Mouse (Mus musculus) ES-E14 (cell line): ENCODE measurements at regions not wholly inside any gene's neighbourhood (a gene's known extent, or its start where the extent isn't known, plus 50 kb on each side); places are given as distances from the start of the nearest gene placed in this dataset.
A peak's percentile ranks its signal among the peaks of the same experiment; 100 is the strongest.

Source experiments
- DNase-seq: peaks from one replicate; pipeline ENCODE4 v3.0.0-alpha.2; 2013; ENCODE audit warnings: low read depth, low spot score
- H3K27ac ChIP-seq: 2 replicates; pipeline ENCODE4 v1.5.1; 2012; ENCODE audit warnings: low read depth, mild to moderate bottlenecking, low read length, moderate library complexity, mixed read lengths; ENCODE audit not compliant: poor library complexity, insufficient read depth, severe bottlenecking
- H3K36me3 ChIP-seq: 2 replicates; pipeline ENCODE4 v1.6.1; 2012; ENCODE audit warnings: mild to moderate bottlenecking, low read length, moderate library complexity, mixed read lengths; ENCODE audit not compliant: control insufficient read depth, poor library complexity, insufficient read depth, severe bottlenecking
- H3K4me1 ChIP-seq, 2 experiments: fragments of 150-350 bp in 1 of 2; sonication (generic) in 1 of 2; 2 replicates each; pipeline ENCODE4 v1.6.1; 2012; ENCODE audit warnings: low read length in 2 of 2, mild to moderate bottlenecking in 1 of 2, mixed read lengths in 1 of 2; ENCODE audit not compliant: control insufficient read depth in 2 of 2, insufficient read depth in 2 of 2, poor library complexity in 1 of 2
- H3K4me3 ChIP-seq, 2 experiments: fragments of 150-350 bp in 1 of 2; sonication (generic) in 1 of 2; 2 replicates each; pipeline ENCODE4 v1.5.1; 2012; ENCODE audit warnings: low read length in 2 of 2, low read depth in 1 of 2, mild to moderate bottlenecking in 1 of 2, mixed read lengths in 1 of 2; ENCODE audit not compliant: insufficient read depth in 1 of 2, poor library complexity in 1 of 2, severe bottlenecking in 1 of 2
- H3K9ac ChIP-seq: 2 replicates; pipeline ENCODE4 v1.6.1; 2012; ENCODE audit warnings: low read depth, mild to moderate bottlenecking, low read length, mixed read lengths; ENCODE audit not compliant: poor library complexity, insufficient read depth, severe bottlenecking
- H3K9me3 ChIP-seq: fragments of 150-350 bp; sonication (generic); 2 replicates; pipeline ENCODE4 v1.6.1; 2012; ENCODE audit warnings: low read depth, mild to moderate bottlenecking, low read length; ENCODE audit not compliant: control insufficient read depth, insufficient read depth
- CHD2 ChIP-seq: IDR thresholded peaks from 2 replicates; pipeline ENCODE4 v1.6.1; 2014; ENCODE audit warnings: mild to moderate bottlenecking, low read depth, low read length, inconsistent platforms
- HCFC1 ChIP-seq: IDR thresholded peaks from 2 replicates; pipeline ENCODE4 v1.6.1; 2012; ENCODE audit warnings: low read length, inconsistent platforms, borderline replicate concordance; ENCODE audit not compliant: insufficient read depth
- MAFK ChIP-seq: IDR thresholded peaks from 2 replicates; pipeline ENCODE4 v1.6.1; 2014; ENCODE audit warnings: mild to moderate bottlenecking, low read depth, low read length, inconsistent platforms; ENCODE audit not compliant: insufficient read depth
- ZC3H11A ChIP-seq: IDR thresholded peaks from 2 replicates; pipeline ENCODE4 v1.6.1; 2012; ENCODE audit warnings: low read depth, mild to moderate bottlenecking, inconsistent platforms, low read length, borderline replicate concordance
- ZNF384 ChIP-seq: IDR thresholded peaks from 2 replicates; pipeline ENCODE4 v1.6.1; 2012; ENCODE audit warnings: low read depth, low read length, inconsistent platforms
- in situ Hi-C, 2 experiments: fragments of 600-800 bp; cut with MboI; formaldehyde crosslinking; loops; one replicate each; pipeline ENCODE4 v1.15.1; 2025; ENCODE audit warnings: low sequenced_read_pairs in 2 of 2, inconsistent platforms in 1 of 2; ENCODE audit not compliant: unreplicated experiment in 2 of 2

DNA sequence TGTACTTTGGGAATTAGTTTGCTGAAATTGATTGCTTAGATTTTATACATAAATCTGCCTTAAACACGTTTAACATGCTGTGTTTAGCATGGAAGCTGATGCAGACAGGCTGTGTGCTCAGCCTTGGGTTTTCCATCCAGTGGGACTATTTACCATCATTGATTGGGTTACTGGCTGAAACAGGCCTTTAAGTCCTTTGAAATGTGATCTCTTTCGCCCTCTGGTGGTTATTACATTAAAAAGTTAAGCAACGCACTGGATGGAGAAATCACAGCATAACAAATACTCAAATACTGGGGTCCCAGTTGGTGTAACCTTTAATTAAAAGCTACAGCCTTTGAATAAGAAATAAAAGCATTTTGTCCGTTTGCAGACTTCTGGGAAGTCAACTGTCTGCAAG, 379.8 kb downstream of the Kcnj2 start:
- Histone ChIP-seq H3K9me3 (no peaks in the 10 kb centered on the region), H3K9ac (no peak overlapping the region)
- peak; percentile 51 for DNase-seq

GRCm38 (mm10) chr11:111450811-111451494, 385.0 kb downstream of the Kcnj2 start:
- Histone ChIP-seq H3K4me3 (no peak overlapping the region), H3K27ac (no peak overlapping the region), H3K9ac (no peak overlapping the region), H3K9me3 (no peaks in the 10 kb centered on the region), H3K36me3 (no peaks in the 10 kb centered on the region), H3K4me1 (no peaks in the 10 kb centered on the region)
- TF ChIP-seq MAFK = no peak
- no peak for TF ChIP-seq CHD2
- no peak for DNase-seq
- in situ Hi-C loops = no loop called here

More for the DNA sequence above, 379.8 kb downstream of the Kcnj2 start:
- Histone ChIP-seq H3K27ac (no peak overlapping the region), H3K4me1 (no peaks in the 10 kb centered on the region), H3K4me3 (no peak overlapping the region), H3K36me3 (no peaks in the 10 kb centered on the region)
- in situ Hi-C loops = loop anchor here (10.0 to 25.0 kb wide), 2 partner anchors 908 to 911 kb away; no protein-coding TSS in a partner anchor
- TF ChIP-seq CHD2 = no peak
- peak; percentile 58; the same call in 1 of the 2 replicates for TF ChIP-seq ZC3H11A
- no peak for TF ChIP-seq ZNF384

DNA sequence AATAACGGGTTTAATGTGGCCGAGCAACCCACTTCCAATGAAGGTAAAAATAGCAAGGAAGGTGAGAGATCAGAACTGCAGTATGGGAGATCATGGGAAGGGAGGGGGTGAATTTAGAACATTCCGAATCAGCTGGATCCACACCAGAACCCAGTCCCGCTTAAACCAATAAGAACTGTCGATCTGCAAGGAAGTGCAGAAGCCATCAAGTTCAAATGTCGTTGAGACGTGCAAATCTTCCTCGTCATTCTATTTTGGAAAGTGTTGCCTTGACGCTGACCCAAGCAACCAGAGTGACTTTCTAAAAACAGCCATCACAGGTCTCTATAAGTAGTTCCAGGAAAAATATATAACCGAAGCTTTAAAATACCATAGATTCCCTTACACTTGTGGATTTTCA, 394.1 kb downstream of the Kcnj2 start:
- no peaks in the 10 kb centered on the region for H3K9me3 ChIP-seq
- no peaks in the 10 kb centered on the region for H3K36me3 ChIP-seq
- no peak overlapping the region for H3K9ac ChIP-seq
- no peak overlapping the region for H3K4me3 ChIP-seq
- H3K4me1 ChIP-seq = no peaks in the 10 kb centered on the region
- in situ Hi-C loops = no loop called here
- DNase-seq = no peak
- no peak overlapping the region for H3K27ac ChIP-seq
- TF ChIP-seq HCFC1 (no peak), ZC3H11A (no peak), CHD2 (no peak), MAFK (no peak), ZNF384 (no peak)

DNA sequence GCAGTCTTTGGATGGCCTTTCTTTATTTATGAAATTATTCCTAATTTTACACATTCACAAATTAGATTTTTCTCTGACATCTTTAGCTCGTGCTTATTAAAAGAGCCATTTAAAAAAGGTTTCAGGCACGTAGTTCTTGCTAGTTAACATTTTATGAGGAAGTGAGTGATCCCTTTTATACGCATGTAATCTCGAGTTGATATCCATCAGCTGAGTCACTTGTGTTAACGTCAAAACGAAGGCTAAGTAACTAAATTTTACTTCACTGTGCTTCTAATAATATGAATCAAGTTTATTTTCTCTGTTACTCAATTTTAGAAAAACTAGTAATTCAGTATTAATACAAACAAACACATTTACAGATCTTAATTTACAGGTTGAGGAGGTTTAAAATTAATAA, 419.0 kb downstream of the Kcnj2 start:
- H3K9ac ChIP-seq = no peak overlapping the region
- DNase-seq = no peak
- H3K27ac ChIP-seq = no peak overlapping the region
- no peak overlapping the region for H3K4me3 ChIP-seq
- H3K9me3 ChIP-seq = no peaks in the 10 kb centered on the region
- no peak for TF ChIP-seq CHD2
- no peak for TF ChIP-seq ZC3H11A
- no peak for TF ChIP-seq MAFK
- no peak for TF ChIP-seq ZNF384
- TF ChIP-seq HCFC1 = no peak
- no peaks in the 10 kb centered on the region for H3K4me1 ChIP-seq
- in situ Hi-C loops = no loop called here
- no peaks in the 10 kb centered on the region for H3K36me3 ChIP-seq

- H3K27ac ChIP-seq = no peak overlapping the region
- in situ Hi-C loops = no loop called here
- TF ChIP-seq ZNF384 = no peak
- no peak for TF ChIP-seq MAFK
- TF ChIP-seq HCFC1 = no peak
- no peak for TF ChIP-seq ZC3H11A
- TF ChIP-seq CHD2 = no peak
These were observed 446.5 kb downstream of the Kcnj2 start for GRCm38 (mm10) chr11:111512471-111512870.

More at GRCm38 (mm10) chr11:111512471-111512870, 446.5 kb downstream of the Kcnj2 start:
- no peaks in the 10 kb centered on the region for H3K9me3 ChIP-seq
- no peak overlapping the region for H3K4me3 ChIP-seq
- no peaks in the 10 kb centered on the region for H3K4me1 ChIP-seq
- no peak for DNase-seq
- H3K9ac ChIP-seq = no peak overlapping the region
- H3K36me3 ChIP-seq = no peaks in the 10 kb centered on the region
